Mouse (Mus musculus) kidney, embryonic 15.5 days (tissue): ENCODE results near the gene Snrpa1. TPM values are rescaled to one million over a fixed set of nuclear protein-coding genes. Genes with fewer than 3 reads are reported as not detected.

Experiments
- ATAC-seq: fragments of 200-750 bp; cut with Nextera tagmentation; replicated peaks from 2 replicates; pipeline ENCODE4 v1.8.0; 2017; ENCODE audit warnings: moderate TSS enrichment; ENCODE audit not compliant: low FRiP score
- H3K27ac ChIP-seq: fragments of 300-500 bp; sonication (generic); 2 replicates; pipeline ENCODE4 v1.5.1; 2015; ENCODE audit warnings: mild to moderate bottlenecking, inconsistent platforms
- H3K27me3 ChIP-seq: fragments of 300-500 bp; sonication (generic); 2 replicates; pipeline ENCODE4 v1.6.1; 2015; ENCODE audit warnings: inconsistent platforms
- H3K36me3 ChIP-seq: fragments of 300-500 bp; sonication (generic); 2 replicates; pipeline ENCODE4 v1.6.1; 2015; ENCODE audit warnings: inconsistent platforms
- H3K4me1 ChIP-seq: fragments of 300-500 bp; sonication (generic); 2 replicates; pipeline ENCODE4 v1.6.1; 2015; ENCODE audit warnings: inconsistent platforms
- H3K4me2 ChIP-seq: fragments of 300-500 bp; sonication (generic); 2 replicates; pipeline ENCODE4 v1.6.1; 2015; ENCODE audit warnings: moderate library complexity, mild to moderate bottlenecking, inconsistent platforms
- H3K4me3 ChIP-seq: fragments of 300-500 bp; sonication (generic); replicated peaks from 2 replicates; pipeline ENCODE4 v1.5.1; 2015; ENCODE audit warnings: mild to moderate bottlenecking, inconsistent platforms
- H3K9ac ChIP-seq: fragments of 300-500 bp; sonication (generic); 2 replicates; pipeline ENCODE4 v1.6.1; 2015; ENCODE audit warnings: mild to moderate bottlenecking, inconsistent platforms
- H3K9me3 ChIP-seq: fragments of 300-500 bp; sonication (generic); replicated peaks from 2 replicates; pipeline ENCODE4 v1.6.1; 2016; ENCODE audit warnings: inconsistent platforms
- WGBS: fragments of 180-500 bp; shearing (Covaris S2); methylation state at CpG from one replicate; pipeline ENCODE4 v1.1.7; 2015; ENCODE audit warnings: mixed read lengths; 5-methylcytosine and 5-hydroxymethylcytosine counted together
- polyA plus RNA-seq: library from polyadenylated mRNA; unstranded; fragments of >200 nt; fragmentation: Nextera tagmentation; extraction: Ambion mirVana; gene quantifications from 2 replicates; pipeline ENCODE4 v1.2.1, GENCODE M21; 2015

Gene Snrpa1
- 184 and 190 TPM in 2 replicates for polyA plus RNA-seq

DNA sequence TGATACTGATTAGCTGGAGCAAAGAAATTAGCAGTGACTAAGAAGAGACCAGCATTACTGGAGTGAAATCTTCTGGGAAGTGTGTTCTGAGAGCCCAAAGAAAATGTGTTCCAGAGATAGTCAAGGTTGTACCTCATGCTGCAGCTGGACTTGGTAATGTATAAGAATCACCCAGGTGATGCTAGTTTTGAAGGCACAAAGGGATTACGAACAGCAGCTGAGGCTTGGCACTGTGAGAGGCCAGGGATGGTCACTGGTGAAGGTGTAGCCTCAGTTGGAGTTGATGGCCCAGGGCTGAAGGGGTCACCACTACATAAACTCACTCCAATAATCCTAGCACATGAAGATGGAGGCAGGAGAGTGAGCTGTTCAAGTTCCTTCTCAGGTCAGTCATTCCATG, at the start of gene Snrpa1:
Gene Snrpa1 (plus strand): TSS at position 301 of the 400 bp plus-strand sequence.
- peak within 1 kb of the TSS; percentile 89 for H3K9ac ChIP-seq
- WGBS = 81% methylated on average over 1 of the region's 1 CpGs

DNA sequence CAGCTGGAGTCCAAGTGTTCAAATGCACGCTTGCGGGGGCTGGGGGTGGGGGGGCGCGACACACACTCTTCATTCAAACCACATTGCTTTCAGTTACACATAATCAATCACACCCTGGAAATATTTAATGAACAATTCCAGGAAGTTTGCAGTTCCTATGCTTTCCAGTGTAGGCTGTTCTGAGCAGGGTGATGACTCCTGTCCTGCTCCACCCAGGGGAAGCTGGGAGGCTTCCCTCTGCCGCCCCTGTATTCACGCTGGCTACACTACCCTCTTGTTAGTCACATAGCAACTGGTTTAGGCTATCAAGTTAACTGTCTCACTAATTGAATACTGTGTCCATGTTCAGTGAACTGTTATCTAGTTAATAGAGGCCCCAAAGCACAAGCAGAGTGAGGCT, 48.3 kb upstream of the Snrpa1 start:
- H3K4me1 ChIP-seq = 0 out of 2 replicates have a peak, but pooled peaks cover 12% of the 10 kb centered on the region
- no peak overlapping the region for H3K27ac ChIP-seq
- no peak overlapping the region for H3K4me3 ChIP-seq
- H3K9ac ChIP-seq = no peak overlapping the region
- no peak overlapping the region for H3K4me2 ChIP-seq
- 62% methylated on average over 6 of the region's 6 CpGs for WGBS
- ATAC-seq = no peak
- no peaks in the 10 kb centered on the region for H3K9me3 ChIP-seq
- H3K36me3 ChIP-seq = no peaks in the 10 kb centered on the region
- no peaks in the 10 kb centered on the region for H3K27me3 ChIP-seq

More for the DNA sequence above, at the start of gene Snrpa1:
- H3K9me3 ChIP-seq = no peaks in the 10 kb centered on the region
- peak within 1 kb of the TSS; percentile 76 for H3K4me2 ChIP-seq
- peak within 1 kb of the TSS; percentile 99 for H3K4me3 ChIP-seq
- H3K36me3 ChIP-seq = peaks cover 15% of the 10 kb centered on the region
- no peak for ATAC-seq
- peaks cover 17% of the 10 kb centered on the region for H3K4me1 ChIP-seq
- no peak within 1 kb of the TSS for H3K27ac ChIP-seq
- H3K27me3 ChIP-seq = 0 out of 2 replicates have a peak, but pooled peaks cover 3% of the 10 kb centered on the region

DNA sequence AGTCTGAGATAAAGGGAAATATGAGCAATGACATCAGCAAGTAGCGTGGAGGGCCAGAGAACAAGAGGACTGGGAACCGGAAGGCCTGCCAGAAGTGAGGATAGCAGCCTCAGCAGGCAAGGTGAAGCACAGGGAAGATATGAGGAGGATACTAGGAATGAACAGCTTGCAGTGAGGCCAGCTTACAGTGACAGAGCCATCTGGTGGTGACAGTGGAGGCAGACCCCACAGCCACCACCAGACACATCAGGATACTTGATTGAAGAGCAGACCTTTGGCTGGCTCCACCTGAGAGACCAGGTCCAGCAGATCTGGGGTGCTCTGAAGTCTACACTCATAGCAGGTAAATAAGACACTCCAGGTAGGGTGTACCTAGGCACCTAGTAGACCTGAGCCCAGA, 31.1 kb upstream of the Snrpa1 start:
- H3K36me3 ChIP-seq = no peaks in the 10 kb centered on the region
- no peaks in the 10 kb centered on the region for H3K9me3 ChIP-seq
- H3K27ac ChIP-seq = no peak overlapping the region
- 79% methylated on average over 2 of the region's 2 CpGs for WGBS
- no peak overlapping the region for H3K4me2 ChIP-seq
- no peak for ATAC-seq
- H3K9ac ChIP-seq = no peak overlapping the region
- H3K4me3 ChIP-seq = no peak overlapping the region
- no peaks in the 10 kb centered on the region for H3K4me1 ChIP-seq
- no peaks in the 10 kb centered on the region for H3K27me3 ChIP-seq

DNA sequence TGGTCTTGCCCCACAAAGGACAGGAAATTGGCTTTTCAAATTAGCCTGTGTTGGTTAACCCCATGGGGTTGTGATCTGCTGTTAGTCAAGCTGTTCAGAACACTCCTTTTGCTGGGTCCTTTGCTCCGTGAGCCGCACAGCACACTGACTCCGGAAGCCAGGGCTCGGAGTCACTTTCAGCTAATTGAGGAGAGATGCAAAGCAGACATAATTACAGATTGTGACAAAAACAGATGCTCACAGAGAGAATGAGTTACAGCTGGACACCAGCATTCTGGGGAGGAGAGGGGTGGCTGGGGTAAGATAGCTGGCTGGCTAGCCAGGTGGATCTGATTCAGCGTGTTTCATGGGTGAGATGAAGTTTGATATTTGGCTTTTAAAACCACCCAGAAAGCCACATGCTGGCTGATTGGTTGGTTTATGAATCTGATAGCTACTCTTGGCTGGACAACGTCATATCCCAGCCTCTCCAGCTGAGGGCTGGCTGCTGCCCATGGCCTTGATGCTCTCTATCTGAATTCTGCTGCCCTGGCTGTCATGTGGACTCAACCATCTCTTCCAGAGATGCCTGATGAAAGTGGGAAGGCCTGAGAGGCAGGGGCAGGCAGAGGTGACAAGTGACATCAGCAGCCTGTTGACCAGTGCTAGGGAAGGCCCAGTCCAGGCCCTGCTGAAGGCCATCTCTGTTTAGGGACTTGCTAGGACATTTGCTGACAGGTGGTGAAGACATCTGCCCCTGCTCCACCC, 29.9 kb upstream of the Snrpa1 start:
- no peaks in the 10 kb centered on the region for H3K9me3 ChIP-seq
- no peak overlapping the region for H3K27ac ChIP-seq
- no peaks in the 10 kb centered on the region for H3K27me3 ChIP-seq
- H3K4me2 ChIP-seq = no peak overlapping the region
- H3K9ac ChIP-seq = no peak overlapping the region
- no peaks in the 10 kb centered on the region for H3K36me3 ChIP-seq
- ATAC-seq = no peak
- no peak overlapping the region for H3K4me3 ChIP-seq
- 44% methylated on average over 6 of the region's 6 CpGs for WGBS
- no peaks in the 10 kb centered on the region for H3K4me1 ChIP-seq

DNA sequence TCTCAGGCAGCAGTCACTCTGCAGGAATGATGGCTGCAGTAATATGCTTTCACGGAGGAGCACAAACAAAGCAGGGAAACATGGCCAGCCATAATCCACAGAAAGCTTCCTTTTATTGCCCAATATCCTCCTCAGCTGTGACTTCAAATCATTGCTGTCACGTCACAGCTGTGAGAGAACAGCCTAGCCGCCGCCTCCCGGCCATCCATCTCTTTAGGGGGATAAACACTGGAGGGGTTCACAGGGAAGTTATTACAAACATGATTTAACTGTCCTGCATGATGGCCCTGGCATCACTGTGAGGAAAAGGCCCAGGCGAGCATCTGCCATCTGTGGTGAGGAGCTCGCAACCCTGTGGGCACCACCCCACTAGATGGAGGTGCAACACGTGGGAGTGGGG, 22.0 kb upstream of the Snrpa1 start:
- peaks cover 13% of the 10 kb centered on the region; the same call in 1 of the 2 replicates for H3K27me3 ChIP-seq
- no peak for ATAC-seq
- H3K4me1 ChIP-seq = peaks cover 23% of the 10 kb centered on the region
- no peak overlapping the region for H3K27ac ChIP-seq
- no peak overlapping the region for H3K4me2 ChIP-seq
- H3K9me3 ChIP-seq = no peaks in the 10 kb centered on the region
- no peak overlapping the region for H3K4me3 ChIP-seq
- H3K9ac ChIP-seq = no peak overlapping the region
- H3K36me3 ChIP-seq = no peaks in the 10 kb centered on the region
- 34% methylated on average over 8 of the region's 8 CpGs for WGBS

DNA sequence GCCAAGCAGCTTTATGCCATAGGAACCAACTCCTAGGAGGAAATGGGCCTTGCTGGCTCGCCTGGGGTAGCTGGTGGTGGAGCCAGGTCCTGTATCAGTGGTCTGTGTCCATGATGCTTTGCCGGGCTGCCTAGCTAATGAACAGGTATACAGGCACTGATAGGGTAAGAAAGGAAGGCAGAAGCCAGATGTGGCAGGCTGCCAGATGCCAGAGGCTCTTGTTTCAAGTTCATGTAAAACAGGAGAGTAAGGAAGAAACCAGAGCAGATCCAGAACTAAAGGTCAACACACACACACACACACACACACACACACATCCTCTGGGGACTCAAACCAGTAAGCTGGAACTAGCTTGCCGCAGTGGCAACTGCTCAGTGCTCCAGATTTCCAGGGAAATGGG, 20.5 kb upstream of the Snrpa1 start:
- Histone ChIP-seq H3K9me3 (no peaks in the 10 kb centered on the region), H3K4me2 (no peak overlapping the region), H3K36me3 (no peaks in the 10 kb centered on the region), H3K9ac (no peak overlapping the region), H3K27me3 (peaks cover 13% of the 10 kb centered on the region; the same call in 1 of the 2 replicates), H3K4me3 (no peak overlapping the region), H3K27ac (no peak overlapping the region), H3K4me1 (peaks cover 23% of the 10 kb centered on the region)
- WGBS = 49% methylated on average over 3 of the region's 3 CpGs
- ATAC-seq = no peak

DNA sequence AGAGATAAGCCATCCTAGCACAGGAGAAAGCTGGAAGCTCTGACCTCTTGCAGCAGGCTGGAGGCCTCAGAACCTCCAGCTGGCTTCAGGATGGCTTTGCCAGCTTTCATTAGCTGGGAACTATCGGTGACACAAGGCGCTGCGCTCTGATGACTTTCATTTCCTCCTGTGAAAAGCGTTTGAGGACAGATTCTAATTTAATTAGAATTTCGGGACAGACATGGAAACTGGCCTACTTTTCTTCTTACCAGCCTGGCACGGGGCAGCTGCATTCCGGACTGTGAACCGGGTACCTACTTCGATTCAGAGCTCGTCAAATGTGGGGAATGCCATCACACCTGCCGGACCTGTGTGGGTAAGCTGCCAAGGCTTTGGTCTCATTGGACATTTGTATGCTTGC, 20.1 kb upstream of the Snrpa1 start:
- 0 out of 2 replicates have a peak, but pooled peaks have one; percentile 26 for ATAC-seq
- H3K4me1 ChIP-seq = peaks cover 23% of the 10 kb centered on the region
- H3K4me2 ChIP-seq = no peak overlapping the region
- H3K9me3 ChIP-seq = no peaks in the 10 kb centered on the region
- no peak overlapping the region for H3K9ac ChIP-seq
- 45% methylated on average over 11 of the region's 11 CpGs for WGBS
- no peaks in the 10 kb centered on the region for H3K36me3 ChIP-seq
- H3K27ac ChIP-seq = no peak overlapping the region
- peaks cover 13% of the 10 kb centered on the region; the same call in 1 of the 2 replicates for H3K27me3 ChIP-seq
- H3K4me3 ChIP-seq = no peak overlapping the region

DNA sequence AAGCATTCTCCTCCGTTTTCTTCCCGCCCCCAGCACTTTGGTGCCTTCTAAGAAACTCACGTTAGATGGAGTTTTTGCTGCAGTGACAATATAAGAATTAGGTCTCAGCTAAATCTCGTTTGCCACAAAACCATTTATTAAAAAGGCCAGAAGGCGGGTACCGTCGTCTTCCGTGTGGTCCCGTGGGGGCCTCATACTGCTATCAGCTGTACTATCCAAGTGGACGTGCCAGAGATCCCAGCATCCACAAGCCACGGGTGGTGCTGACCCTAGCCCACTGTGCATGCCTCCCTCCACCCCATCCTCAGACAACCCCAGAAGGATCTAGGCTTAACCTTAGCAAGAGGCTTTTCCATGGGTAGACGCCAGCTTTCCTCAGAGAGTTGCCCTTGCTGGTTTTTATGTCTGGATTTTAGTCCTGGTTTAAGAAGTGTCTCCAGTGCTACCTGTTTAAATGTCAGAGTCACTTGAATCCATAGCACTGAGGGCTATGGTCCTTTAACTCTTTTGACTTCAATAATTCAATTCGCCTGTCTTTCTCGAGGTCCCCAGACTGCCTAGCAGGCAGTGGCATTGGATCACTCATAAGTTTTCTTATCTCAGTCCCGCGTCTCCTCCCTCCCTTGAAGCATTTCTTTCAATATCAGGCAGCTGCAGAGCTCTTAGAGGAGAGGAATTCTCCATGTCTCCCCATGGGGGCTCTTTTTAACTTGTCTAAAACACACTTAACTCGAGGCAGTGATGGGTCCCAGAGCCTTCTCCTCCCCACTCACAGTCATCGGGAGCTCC, 18.6 kb upstream of the Snrpa1 start:
- H3K27me3 ChIP-seq = peaks cover 13% of the 10 kb centered on the region; the same call in 1 of the 2 replicates
- peaks cover 23% of the 10 kb centered on the region for H3K4me1 ChIP-seq
- no peak for ATAC-seq

DNA sequence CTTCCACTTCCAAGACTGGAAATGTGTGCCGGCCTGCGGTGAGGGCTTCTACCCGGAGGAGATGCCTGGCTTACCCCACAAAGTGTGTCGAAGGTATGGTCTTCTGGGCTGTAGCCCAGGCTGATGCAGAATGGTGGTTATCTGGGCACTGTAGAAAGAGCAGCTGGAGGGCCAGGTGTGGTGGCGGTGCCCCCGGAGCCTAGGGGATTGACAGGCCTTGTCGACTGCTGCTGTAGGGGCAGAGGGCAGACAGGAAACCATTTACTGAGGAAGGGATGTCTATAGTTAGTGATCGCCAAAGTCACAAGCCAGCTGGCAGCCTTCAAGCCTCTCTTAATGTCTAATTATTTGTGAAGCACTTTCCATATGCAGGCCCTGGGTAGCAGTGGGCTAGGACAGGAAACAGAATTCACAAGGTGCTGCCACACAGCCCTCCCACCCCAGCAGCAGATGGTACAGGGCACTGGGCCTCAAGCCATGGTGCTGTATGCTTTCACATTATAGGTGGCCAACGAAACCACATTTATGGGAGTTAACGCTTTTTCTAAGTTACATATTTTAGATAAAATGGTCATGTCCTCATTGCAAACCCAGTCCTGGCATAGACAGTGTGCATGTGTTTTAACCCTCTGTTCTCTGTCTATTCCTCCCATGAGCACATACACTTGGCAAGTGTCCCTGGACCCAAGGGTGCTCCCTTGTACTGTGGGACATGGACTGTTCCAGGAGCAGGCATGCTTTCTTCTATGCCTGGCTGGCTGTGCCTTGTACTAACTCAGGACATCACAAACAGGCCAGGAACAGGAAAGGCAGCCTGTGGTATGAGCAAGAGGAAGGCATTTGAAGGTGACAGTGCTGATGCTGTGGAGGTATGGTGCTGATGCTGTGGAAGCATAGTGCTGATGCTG, 15.0 kb upstream of the Snrpa1 start, which contains the start of gene Gm45213:
Gene Gm45213 (plus strand): TSS at position 51 of the 908 bp plus-strand sequence.
- WGBS = 64% methylated on average over 10 of the region's 10 CpGs
- no peak for ATAC-seq

More for the DNA sequence above, 18.6 kb upstream of the Snrpa1 start:
- no peaks in the 10 kb centered on the region for H3K9me3 ChIP-seq
- H3K9ac ChIP-seq = no peak overlapping the region
- WGBS = 75% methylated on average over 18 of the region's 18 CpGs
- H3K4me3 ChIP-seq = no peak overlapping the region
- no peak overlapping the region for H3K4me2 ChIP-seq
- H3K27ac ChIP-seq = no peak overlapping the region
- H3K36me3 ChIP-seq = no peaks in the 10 kb centered on the region

DNA sequence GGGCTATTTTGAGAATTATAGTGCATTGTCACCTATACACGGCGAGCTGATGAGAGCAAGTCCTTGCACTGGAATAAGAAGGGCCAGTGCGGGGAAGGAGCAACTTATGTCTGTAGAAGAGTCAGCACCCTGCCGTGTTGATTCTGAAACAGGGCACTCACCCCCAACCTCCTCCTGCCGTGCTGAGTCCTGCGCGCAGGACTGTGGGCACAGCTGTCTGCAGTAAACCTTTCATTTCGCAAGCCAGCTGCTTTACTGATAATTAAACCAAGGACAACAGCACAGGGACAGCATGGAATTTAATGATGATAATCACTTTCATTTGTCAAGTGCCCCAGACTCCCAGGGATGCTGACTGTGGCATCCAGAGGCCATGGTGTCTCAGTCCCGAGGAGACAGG, 14.2 kb upstream of the Snrpa1 start:
- no peaks in the 10 kb centered on the region for H3K36me3 ChIP-seq
- no peak overlapping the region for H3K4me2 ChIP-seq
- 32% methylated on average over 9 of the region's 9 CpGs for WGBS
- no peak for ATAC-seq
- no peak overlapping the region for H3K27ac ChIP-seq
- H3K27me3 ChIP-seq = no peaks in the 10 kb centered on the region
- peaks cover 15% of the 10 kb centered on the region; the same call in 1 of the 2 replicates for H3K4me1 ChIP-seq
- H3K4me3 ChIP-seq = no peak overlapping the region
- H3K9ac ChIP-seq = no peak overlapping the region
- H3K9me3 ChIP-seq = no peaks in the 10 kb centered on the region

More for the DNA sequence above, 15.0 kb upstream of the Snrpa1 start, which contains the start of gene Gm45213:
- no peaks in the 10 kb centered on the region for H3K9me3 ChIP-seq
- no peak within 1 kb of the TSS for H3K4me2 ChIP-seq
- H3K27me3 ChIP-seq = no peaks in the 10 kb centered on the region
- peaks cover 22% of the 10 kb centered on the region for H3K4me1 ChIP-seq
- H3K36me3 ChIP-seq = no peaks in the 10 kb centered on the region
- H3K9ac ChIP-seq = no peak within 1 kb of the TSS
- no peak within 1 kb of the TSS for H3K4me3 ChIP-seq
- no peak within 1 kb of the TSS for H3K27ac ChIP-seq
